Mouse (Mus musculus): ENCODE data around the gene Sgip1. TPM values are rescaled to one million over a fixed set of nuclear protein-coding genes. Genes with fewer than 3 reads are reported as not detected.

Gene Sgip1
- polyA plus RNA-seq, 1 experiment from 2014 or later = 7.9 TPM

GRCm38 (mm10) chr4:102753334-102754090, 12.4 kb downstream of the Sgip1 start:
- no peak for ATAC-seq (ENCODE audit: insufficient number of reproducible peaks, low FRiP score, low TSS enrichment, low read depth)

GRCm38 (mm10) chr4:102759095-102759890, 18.2 kb downstream of the Sgip1 start:
- no peaks in the 10 kb centered on the region for H3K27me3 ChIP-seq

More at GRCm38 (mm10) chr4:102753334-102754090, 12.4 kb downstream of the Sgip1 start:
- Histone ChIP-seq H3K4me3 (replicated peaks) (no peak overlapping the region), H3K27ac (replicated peaks) (no peak overlapping the region), H3K4me1 (no peaks in the 10 kb centered on the region), H3K9me3 (replicated peaks) (no peaks in the 10 kb centered on the region), H3K36me3 (no peaks in the 10 kb centered on the region), H3K27me3 (no peaks in the 10 kb centered on the region), H3K9ac (no peak overlapping the region), H3K4me2 (replicated peaks) (no peak overlapping the region)
- 74% methylated on average over 3 of the region's 3 CpGs for WGBS

GRCm38 (mm10) chr4:102760042-102760821, 19.1 kb downstream of the Sgip1 start:
- peak; percentile 91 for ATAC-seq (ENCODE audit: insufficient number of reproducible peaks, low FRiP score, low TSS enrichment, low read depth)
- peak overlapping the region; percentile 26 for H3K9ac ChIP-seq
- H3K36me3 ChIP-seq = no peaks in the 10 kb centered on the region
- peak overlapping the region; percentile 56 for H3K4me3 ChIP-seq (replicated peaks)
- H3K27ac ChIP-seq (replicated peaks) = peak overlapping the region; percentile 82
- H3K4me2 ChIP-seq (replicated peaks) = peak overlapping the region; percentile 97
- WGBS = 1% methylated on average over 25 of the region's 25 CpGs
- H3K9me3 ChIP-seq (replicated peaks) = no peaks in the 10 kb centered on the region
- peaks cover 17% of the 10 kb centered on the region; the same call in 1 of the 2 replicates for H3K4me1 ChIP-seq
- no peaks in the 10 kb centered on the region for H3K27me3 ChIP-seq

More at GRCm38 (mm10) chr4:102759095-102759890, 18.2 kb downstream of the Sgip1 start:
- peak overlapping the region; percentile 82 for H3K27ac ChIP-seq (replicated peaks)
- peak; percentile 66 for ATAC-seq (ENCODE audit: insufficient number of reproducible peaks, low FRiP score, low TSS enrichment, low read depth)
- H3K4me3 ChIP-seq (replicated peaks) = peak overlapping the region; percentile 56
- 1% methylated on average over 41 of the region's 41 CpGs for WGBS
- H3K36me3 ChIP-seq = no peaks in the 10 kb centered on the region
- H3K4me2 ChIP-seq (replicated peaks) = peak overlapping the region; percentile 97
- H3K9me3 ChIP-seq (replicated peaks) = no peaks in the 10 kb centered on the region
- peaks cover 17% of the 10 kb centered on the region; the same call in 1 of the 2 replicates for H3K4me1 ChIP-seq
- peak overlapping the region; percentile 48 for H3K9ac ChIP-seq

- Histone ChIP-seq H3K9ac (no peak overlapping the region), H3K4me3 (replicated peaks) (no peak overlapping the region), H3K27me3 (no peaks in the 10 kb centered on the region), H3K4me1 (peaks cover 17% of the 10 kb centered on the region; the same call in 1 of the 2 replicates), H3K4me2 (replicated peaks) (no peak overlapping the region; the same call in 1 of the 2 replicates), H3K9me3 (replicated peaks) (no peaks in the 10 kb centered on the region), H3K27ac (replicated peaks) (no peak overlapping the region), H3K36me3 (no peaks in the 10 kb centered on the region)
- 83% methylated on average over 7 of the region's 7 CpGs for WGBS
- ATAC-seq (ENCODE audit: insufficient number of reproducible peaks, low FRiP score, low TSS enrichment, low read depth) = no peak
Measured at GRCm38 (mm10) chr4:102762075-102762474, 21.0 kb downstream of the Sgip1 start.

GRCm38 (mm10) chr4:102769070-102769469, 28.0 kb downstream of the Sgip1 start:
- Histone ChIP-seq H3K4me1 (no peaks in the 10 kb centered on the region), H3K4me2 (replicated peaks) (no peak overlapping the region), H3K27ac (replicated peaks) (no peak overlapping the region), H3K9me3 (replicated peaks) (no peaks in the 10 kb centered on the region), H3K9ac (no peak overlapping the region), H3K4me3 (replicated peaks) (no peak overlapping the region), H3K27me3 (no peaks in the 10 kb centered on the region), H3K36me3 (no peaks in the 10 kb centered on the region)
- no peak for ATAC-seq (ENCODE audit: insufficient number of reproducible peaks, low FRiP score, low TSS enrichment, low read depth)
- 71% methylated on average over 1 of the region's 1 CpGs for WGBS

- Histone ChIP-seq H3K9me3 (replicated peaks) (no peaks in the 10 kb centered on the region), H3K36me3 (no peaks in the 10 kb centered on the region), H3K9ac (no peak overlapping the region), H3K27ac (replicated peaks) (no peak overlapping the region), H3K27me3 (no peaks in the 10 kb centered on the region), H3K4me2 (replicated peaks) (no peak overlapping the region), H3K4me3 (replicated peaks) (no peak overlapping the region), H3K4me1 (no peaks in the 10 kb centered on the region)
- ATAC-seq (ENCODE audit: insufficient number of reproducible peaks, low FRiP score, low TSS enrichment, low read depth) = no peak
- 85% methylated on average over 6 of the region's 6 CpGs for WGBS
Measured at GRCm38 (mm10) chr4:102769936-102770335, 28.8 kb downstream of the Sgip1 start.

GRCm38 (mm10) chr4:102771598-102772357, 30.7 kb downstream of the Sgip1 start:
- no peak overlapping the region for H3K9ac ChIP-seq
- WGBS = 68% methylated on average over 5 of the region's 5 CpGs

GRCm38 (mm10) chr4:102773225-102773624, 32.1 kb downstream of the Sgip1 start:
- no peak overlapping the region for H3K9ac ChIP-seq
- H3K4me3 ChIP-seq (replicated peaks) = no peak overlapping the region
- no peak for ATAC-seq (ENCODE audit: insufficient number of reproducible peaks, low FRiP score, low TSS enrichment, low read depth)
- 89% methylated on average over 3 of the region's 3 CpGs for WGBS
- no peak overlapping the region for H3K4me2 ChIP-seq (replicated peaks)
- no peak overlapping the region for H3K27ac ChIP-seq (replicated peaks)
- no peaks in the 10 kb centered on the region for H3K4me1 ChIP-seq
- no peaks in the 10 kb centered on the region for H3K36me3 ChIP-seq
- no peaks in the 10 kb centered on the region for H3K9me3 ChIP-seq (replicated peaks)
- no peaks in the 10 kb centered on the region for H3K27me3 ChIP-seq

More at GRCm38 (mm10) chr4:102771598-102772357, 30.7 kb downstream of the Sgip1 start:
- Histone ChIP-seq H3K27ac (replicated peaks) (no peak overlapping the region), H3K27me3 (no peaks in the 10 kb centered on the region), H3K9me3 (replicated peaks) (no peaks in the 10 kb centered on the region), H3K4me2 (replicated peaks) (no peak overlapping the region), H3K36me3 (no peaks in the 10 kb centered on the region), H3K4me3 (replicated peaks) (no peak overlapping the region), H3K4me1 (no peaks in the 10 kb centered on the region)
- ATAC-seq (ENCODE audit: insufficient number of reproducible peaks, low FRiP score, low TSS enrichment, low read depth) = no peak

- Histone ChIP-seq H3K36me3 (no peaks in the 10 kb centered on the region), H3K4me1 (no peaks in the 10 kb centered on the region), H3K9ac (no peak overlapping the region), H3K27me3 (no peaks in the 10 kb centered on the region), H3K9me3 (replicated peaks) (no peaks in the 10 kb centered on the region), H3K27ac (replicated peaks) (no peak overlapping the region), H3K4me3 (replicated peaks) (no peak overlapping the region), H3K4me2 (replicated peaks) (no peak overlapping the region)
- no peak for ATAC-seq (ENCODE audit: insufficient number of reproducible peaks, low FRiP score, low TSS enrichment, low read depth)
- 91% methylated on average over 1 of the region's 1 CpGs for WGBS
Measured at GRCm38 (mm10) chr4:102773841-102774240, 32.7 kb downstream of the Sgip1 start.

- no peaks in the 10 kb centered on the region for H3K27me3 ChIP-seq
- H3K4me3 ChIP-seq (replicated peaks) = no peak overlapping the region
- H3K9me3 ChIP-seq (replicated peaks) = no peaks in the 10 kb centered on the region
- no peaks in the 10 kb centered on the region for H3K4me1 ChIP-seq
- H3K9ac ChIP-seq = no peak overlapping the region
- ATAC-seq (ENCODE audit: insufficient number of reproducible peaks, low FRiP score, low TSS enrichment, low read depth) = no peak
- H3K4me2 ChIP-seq (replicated peaks) = no peak overlapping the region
- H3K27ac ChIP-seq (replicated peaks) = no peak overlapping the region
- no peaks in the 10 kb centered on the region for H3K36me3 ChIP-seq
- WGBS = 43% methylated on average over 1 of the region's 1 CpGs
Measured at GRCm38 (mm10) chr4:102774549-102774948, 33.5 kb downstream of the Sgip1 start.
